Mouse (Mus musculus): ENCODE measurements around the gene Igfals.

GRCm38 (mm10) chr17:24881738-24882440 lies 16.1 kb downstream of the Igfals start:
- TF ChIP-seq POLR2A (IDR thresholded peaks at IDR 0.05; ENCODE audit: borderline replicate concordance, extremely low read depth, low read depth, low read length) (no peak), CTCF (IDR thresholded peaks at IDR 0.05; ENCODE audit: insufficient read depth, low read length) (peak; percentile 61)

Data from lung, adult 2 months (tissue).